24 mouse cellular contexts compared by ENCODE assay signal in the genomic region with DNA sequence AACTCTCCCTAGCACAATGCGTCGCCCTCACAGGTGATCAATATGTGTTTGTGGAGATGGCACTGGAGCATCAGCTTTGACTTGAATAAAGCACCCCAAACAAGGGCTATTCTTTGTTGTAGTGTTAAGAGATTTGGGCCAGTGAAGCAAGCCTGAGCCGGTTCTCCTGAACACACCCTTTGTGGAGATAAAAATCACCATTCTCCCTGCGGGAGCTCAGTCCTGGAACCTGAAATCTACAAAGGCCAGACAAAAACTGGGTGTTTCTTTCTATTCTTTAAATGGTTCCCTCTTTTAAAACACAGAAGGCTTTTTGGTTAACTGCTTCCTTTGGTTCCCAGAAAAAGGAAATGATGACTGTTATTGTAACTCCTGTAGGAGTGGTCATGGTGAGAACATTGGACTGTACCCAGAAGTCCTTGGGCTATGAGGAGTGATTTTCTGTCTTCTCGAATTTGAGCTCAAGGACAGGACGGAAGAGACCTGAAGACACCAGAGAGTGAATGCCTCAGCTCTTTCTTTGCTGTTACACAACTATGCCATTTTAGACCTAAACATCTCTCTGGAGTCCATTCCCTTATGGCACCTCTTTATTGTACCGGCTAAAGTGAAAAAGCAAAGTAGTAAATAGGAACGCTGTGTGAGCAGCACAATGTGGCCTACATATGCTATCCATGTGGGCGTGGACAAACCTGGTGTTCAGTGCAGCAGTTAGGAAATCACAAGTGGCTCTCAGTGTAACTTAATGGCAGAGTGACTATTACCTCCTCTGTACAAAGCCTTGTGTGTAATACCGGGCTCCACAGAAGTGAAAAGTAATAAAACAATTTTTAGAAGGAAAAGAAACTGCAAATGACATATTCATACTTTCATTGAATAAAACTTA.
DNase-seq lines count a peak whose midpoint lies in the region; ATAC-seq lines count a peak whose summit lies in the region.
"Had no signal": no experiment of that assay in that cellular context is flagged by ENCODE, and none has a peak within 500 bp of the region (broad histone marks: within the 10 kb centered on the region; RNA-seq: fewer than 3 reads in every experiment).

No protein-coding gene starts in this region.

- H3K4me1 ChIP-seq in kidney, embryonic 14.5 days (ENCODE audit: control insufficient read depth, insufficient read depth, low read length) = no peaks in the 10 kb centered on the region
- H3K4me1 ChIP-seq: embryonic facial prominence, embryonic 10.5 days; hindbrain, embryonic 13.5 days; midbrain, embryonic 10.5 days had no signal

- H3K27me3 ChIP-seq in kidney, embryonic 14.5 days (ENCODE audit: control insufficient read depth, insufficient read depth, low read length) = no peaks in the 10 kb centered on the region
- H3K27me3 ChIP-seq: hindbrain, embryonic 13.5 days; liver, embryonic 12.5 days had no signal

- H3K27ac ChIP-seq in kidney, embryonic 14.5 days (ENCODE audit: low read depth, low read length) = no peak overlapping the region
- H3K27ac ChIP-seq: embryonic facial prominence, embryonic 10.5 days; hindbrain, embryonic 13.5 days; layer of hippocampus, adult 2 months; liver, embryonic 12.5 days; midbrain, embryonic 10.5 days had no signal

- H3K9ac ChIP-seq in kidney, embryonic 14.5 days (ENCODE audit: low read depth, low read length) = no peak overlapping the region
- H3K9ac ChIP-seq: forebrain, postnatal 0 days; hindbrain, embryonic 13.5 days; limb, embryonic 13.5 days; liver, embryonic 12.5 days; lung, embryonic 14.5 days had no signal

- DNase-seq in ES-CJ7 (ENCODE audit: low read depth, low spot score) (peak; percentile 74), WW6 (ENCODE audit: low read depth, low spot score) (peak; percentile 22)
- DNase-seq in lung, postnatal 25 days (ENCODE audit: low spot score) = peak; percentile 43
- DNase-seq in heart, postnatal 4 days = no peak
- no peak for DNase-seq in kidney, adult 8-10 months
- DNase-seq in thymus, adult 18-20 months = no peak
- DNase-seq: adrenal gland, postnatal 14 days; cerebellum, adult 9-11 months; forebrain, postnatal 0 days; kidney, adult 11 months; kidney, postnatal 14 days; lung, embryonic 14.5 days; right cerebral cortex, adult 18-20 months; right cerebral cortex, postnatal 4 days; thymus, postnatal 36 days had no signal

- ATAC-seq in granulocyte monocyte progenitor cell, adult 5-6 weeks (replicated peaks; ENCODE audit: poor library complexity, severe bottlenecking) = peak; percentile 63
- no peak for ATAC-seq in kidney, embryonic 14.5 days (ENCODE audit: low FRiP score, low TSS enrichment)
- ATAC-seq: forebrain, postnatal 0 days; liver, embryonic 12.5 days had no signal

- no peaks in the 10 kb centered on the region for H3K9me3 ChIP-seq in kidney, embryonic 14.5 days (ENCODE audit: control insufficient read depth, low read length)
- H3K9me3 ChIP-seq: embryonic facial prominence, embryonic 10.5 days; hindbrain, embryonic 13.5 days; limb, embryonic 13.5 days; liver, embryonic 12.5 days; midbrain, embryonic 10.5 days had no signal

- WGBS in kidney, embryonic 14.5 days = 86% methylated on average over 10 of the region's 10 CpGs

- H3K4me2 ChIP-seq in kidney, embryonic 14.5 days (replicated peaks; ENCODE audit: low read depth, low read length) = no peak overlapping the region
- H3K4me2 ChIP-seq: heart, embryonic 11.5 days; hindbrain, embryonic 13.5 days; limb, embryonic 13.5 days; liver, embryonic 12.5 days; lung, embryonic 14.5 days had no signal

- no peaks in the 10 kb centered on the region for H3K36me3 ChIP-seq in kidney, embryonic 14.5 days (ENCODE audit: control insufficient read depth, insufficient read depth, low read length)
- H3K36me3 ChIP-seq: embryonic facial prominence, embryonic 10.5 days; hindbrain, embryonic 13.5 days; limb, embryonic 13.5 days; liver, embryonic 12.5 days; midbrain, embryonic 10.5 days had no signal

- H3K4me3 ChIP-seq in kidney, embryonic 14.5 days (ENCODE audit: low read length) = no peak overlapping the region
- H3K4me3 ChIP-seq: embryonic facial prominence, embryonic 10.5 days; hindbrain, embryonic 13.5 days; layer of hippocampus, adult 2 months; limb, embryonic 13.5 days; liver, embryonic 12.5 days; midbrain, embryonic 10.5 days had no signal

Comparison
In these comparisons a context has a peak if more than half of its experiments do, and no peak if none do; other contexts are left out.
1. DNase-seq: peak in ES-CJ7 (single experiment), WW6 (single experiment) and lung, postnatal 25 days (single experiment); none in heart, postnatal 4 days (single experiment), kidney, adult 8-10 months (0 of 2) and thymus, adult 18-20 months (0 of 2).